Mouse (Mus musculus) bone marrow, adult 2 months (tissue): ENCODE measurements around the gene Pyroxd1. TPM values are rescaled to one million over a fixed set of nuclear protein-coding genes. Genes with fewer than 3 reads are reported as not detected.

Experiments used
- H3K27ac ChIP-seq: fragments of 200-500 bp; 2 replicates; pipeline ENCODE4 v1.5.1; 2012; ENCODE audit warnings: low read depth, mild to moderate bottlenecking, control low read depth, inconsistent platforms, low read length; ENCODE audit not compliant: control insufficient read depth, poor library complexity, insufficient read depth
- H3K4me1 ChIP-seq: fragments of 200-500 bp; 2 replicates; pipeline ENCODE4 v1.6.1; 2011; ENCODE audit warnings: low read length; ENCODE audit not compliant: control insufficient read depth, insufficient read depth
- H3K4me3 ChIP-seq: fragments of 200-500 bp; replicated peaks from 2 replicates; pipeline ENCODE3; 2011; ENCODE audit warnings: mild to moderate bottlenecking, low read depth, low read length, control low read depth; ENCODE audit not compliant: control insufficient read depth
- CTCF ChIP-seq: fragments of 200-500 bp; IDR thresholded peaks from 2 replicates; pipeline ENCODE4 v1.5.1; 2011; ENCODE audit warnings: low read length, control low read depth; ENCODE audit not compliant: control insufficient read depth, insufficient read depth
- POLR2A ChIP-seq: fragments of 200-500 bp; IDR thresholded peaks from 2 replicates; pipeline ENCODE4 v1.6.1; 2011; ENCODE audit warnings: low read depth, mild to moderate bottlenecking, control low read depth, low read length, borderline replicate concordance; ENCODE audit not compliant: control insufficient read depth
- WGBS: fragments of 180-500 bp; shearing (Covaris S2); methylation state at CpG from one replicate; pipeline ENCODE4 v1.1.7; 2018; 5-methylcytosine and 5-hydroxymethylcytosine counted together
- polyA plus RNA-seq: library from polyadenylated mRNA; stranded (reverse); fragments of >200 nt; gene quantifications from 2 replicates; pipeline ENCODE4 v1.2.4, GENCODE M21; 2011; ENCODE audit warnings: low replicate concordance; ENCODE audit not compliant: missing spikeins, insufficient read depth, insufficient read length

Pyroxd1 gene
- polyA plus RNA-seq, 1 experiment, result 5.2 TPM

- Histone ChIP-seq H3K4me3 (no peak overlapping the region), H3K27ac (no peak overlapping the region), H3K4me1 (no peaks in the 10 kb centered on the region)
- TF ChIP-seq CTCF (no peak), POLR2A (no peak)
- WGBS, result 89% methylated on average over 7 of the region's 7 CpGs
These were observed 36.2 kb downstream of the Pyroxd1 start for GRCm38 (mm10) chr6:142381615-142382014.

- no peak overlapping the region for H3K4me3 ChIP-seq
- no peaks in the 10 kb centered on the region for H3K4me1 ChIP-seq
- no peak for TF ChIP-seq CTCF
- TF ChIP-seq POLR2A, result no peak
- WGBS, result 90% methylated on average over 9 of the region's 9 CpGs
- no peak overlapping the region for H3K27ac ChIP-seq
These were observed 39.1 kb downstream of the Pyroxd1 start for GRCm38 (mm10) chr6:142384521-142384920.

GRCm38 (mm10) chr6:142386285-142387010 lies 41.0 kb downstream of the Pyroxd1 start:
- TF ChIP-seq CTCF (no peak), POLR2A (no peak)
- H3K4me3 ChIP-seq, result peak overlapping the region; percentile 99
- WGBS, result under 1% methylated on average over 31 of the region's 31 CpGs
- no peaks in the 10 kb centered on the region; the same call in 1 of the 2 replicates for H3K4me1 ChIP-seq
- H3K27ac ChIP-seq, result peak overlapping the region; percentile 85

- H3K4me3 ChIP-seq, result peak within 1 kb of the TSS; percentile 99
These were observed 41.7 kb downstream of the Pyroxd1 start, which contains the start of the genes Recql and Golt1b for GRCm38 (mm10) chr6:142387011-142387754. Gene Recql (minus strand): TSS chr6:142387087. Gene Golt1b (plus strand): TSS chr6:142387221.

GRCm38 (mm10) chr6:142387755-142388271 lies 42.4 kb downstream of the Pyroxd1 start:
- H3K27ac ChIP-seq, result no peak overlapping the region
- H3K4me3 ChIP-seq, result peak overlapping the region; percentile 99
- 14% methylated on average over 8 of the region's 8 CpGs for WGBS
- TF ChIP-seq POLR2A, result no peak
- TF ChIP-seq CTCF, result no peak
- no peaks in the 10 kb centered on the region; the same call in 1 of the 2 replicates for H3K4me1 ChIP-seq

More at GRCm38 (mm10) chr6:142387011-142387754, 41.7 kb downstream of the Pyroxd1 start, which contains the start of the genes Recql and Golt1b:
- under 1% methylated on average over 82 of the region's 87 CpGs for WGBS
- Histone ChIP-seq H3K4me1 (no peaks in the 10 kb centered on the region; the same call in 1 of the 2 replicates), H3K27ac (peak within 1 kb of the TSS; percentile 85)
- TF ChIP-seq CTCF, result no peak
- TF ChIP-seq POLR2A, result peak; percentile 66; the same call in 1 of the 2 replicates

GRCm38 (mm10) chr6:142389101-142389500 lies 43.6 kb downstream of the Pyroxd1 start:
- WGBS, result 28% methylated on average over 2 of the region's 2 CpGs
- Histone ChIP-seq H3K4me3 (no peak overlapping the region), H3K4me1 (no peaks in the 10 kb centered on the region; the same call in 1 of the 2 replicates), H3K27ac (no peak overlapping the region)
- TF ChIP-seq POLR2A, result no peak
- TF ChIP-seq CTCF, result no peak

- Histone ChIP-seq H3K4me3 (no peak overlapping the region), H3K4me1 (no peaks in the 10 kb centered on the region; the same call in 1 of the 2 replicates), H3K27ac (no peak overlapping the region)
- TF ChIP-seq POLR2A, result no peak
- no peak for TF ChIP-seq CTCF
- WGBS, result 67% methylated on average over 5 of the region's 5 CpGs
These were observed 46.9 kb downstream of the Pyroxd1 start for GRCm38 (mm10) chr6:142392312-142392711.

- no peaks in the 10 kb centered on the region; the same call in 1 of the 2 replicates for H3K4me1 ChIP-seq
- TF ChIP-seq POLR2A (no peak), CTCF (no peak)
These were observed 49.2 kb downstream of the Pyroxd1 start for GRCm38 (mm10) chr6:142394669-142395068.

More at GRCm38 (mm10) chr6:142394669-142395068, 49.2 kb downstream of the Pyroxd1 start:
- Histone ChIP-seq H3K4me3 (no peak overlapping the region), H3K27ac (no peak overlapping the region)
- 64% methylated on average over 5 of the region's 5 CpGs for WGBS
